Mouse (Mus musculus): ENCODE data around the gene Higd1b.

The Higd1b gene

GRCm38 (mm10) chr11:102838616-102839150 is 3.0 kb downstream of the Higd1b start:
- no peak for DNase-seq

DNA sequence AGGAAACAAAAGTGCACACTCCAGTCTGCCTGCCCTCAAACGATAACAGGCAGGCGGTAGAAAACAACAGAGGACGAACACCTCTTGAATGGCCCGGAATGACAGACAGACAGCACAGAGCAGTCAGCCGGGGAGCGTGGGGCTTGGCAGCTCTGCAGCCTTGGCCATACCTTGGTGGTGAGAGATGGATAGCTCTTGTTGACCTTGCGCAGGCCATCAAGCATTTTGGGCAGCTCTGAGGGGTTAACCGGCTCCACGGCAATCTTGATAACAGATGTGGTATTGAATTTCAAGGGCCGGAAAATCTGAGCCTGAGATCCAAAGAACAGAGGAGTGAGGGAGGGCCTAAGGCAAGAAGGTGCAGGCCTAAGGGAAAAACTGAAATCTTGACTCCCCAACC is 10.3 kb downstream of the Higd1b start:
- DNase-seq: no peak

GRCm38 (mm10) chr11:102851883-102852282 is 16.2 kb downstream of the Higd1b start:
- peak; percentile 45 to 48 for DNase-seq

- DNase-seq: no peak
These were observed 18.1 kb downstream of the Higd1b start for GRCm38 (mm10) chr11:102853760-102854159.

GRCm38 (mm10) chr11:102855941-102856340 is 20.3 kb downstream of the Higd1b start:
- no peak for DNase-seq

DNA sequence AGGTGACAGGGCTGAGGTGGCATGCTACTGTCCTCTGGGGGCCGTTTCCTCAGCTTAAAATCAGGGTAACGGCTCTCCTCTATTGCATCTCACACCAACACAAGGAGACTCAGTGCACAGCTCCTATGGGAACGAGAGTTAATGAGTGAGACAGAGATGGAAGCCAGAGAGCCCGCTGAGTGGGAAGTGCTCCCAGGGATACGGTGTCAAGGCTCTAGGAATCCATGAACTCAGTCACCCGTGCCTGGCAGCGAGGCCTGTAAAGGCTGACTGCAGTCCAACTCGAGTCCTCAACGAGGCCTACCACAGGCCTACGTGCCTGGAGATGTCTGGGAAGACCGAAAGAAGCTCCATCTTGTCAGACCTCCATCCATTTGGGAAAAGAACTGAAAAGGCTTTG is 23.3 kb downstream of the Higd1b start:
- DNase-seq: no peak

DNA sequence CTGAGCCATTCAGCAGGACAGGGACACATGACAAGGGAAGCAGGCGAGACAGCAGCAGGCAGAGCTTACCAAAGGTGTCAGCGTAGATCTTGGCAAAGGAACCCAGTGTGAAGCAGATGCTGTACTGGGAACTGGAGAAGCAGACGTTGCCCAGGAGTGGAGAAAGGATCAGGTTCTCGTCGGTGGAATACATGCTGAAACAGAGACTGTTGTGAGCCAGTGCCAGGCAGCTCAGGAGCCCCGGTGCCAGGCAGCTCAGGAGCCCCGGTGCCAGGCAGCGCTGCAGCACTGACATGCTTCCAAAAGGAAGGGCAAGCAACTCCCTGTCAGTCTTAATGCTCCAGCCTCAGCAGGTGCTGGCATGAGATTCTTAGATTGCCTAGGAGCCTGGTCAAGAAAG is 24.3 kb downstream of the Higd1b start:
- no peak for DNase-seq

DNA sequence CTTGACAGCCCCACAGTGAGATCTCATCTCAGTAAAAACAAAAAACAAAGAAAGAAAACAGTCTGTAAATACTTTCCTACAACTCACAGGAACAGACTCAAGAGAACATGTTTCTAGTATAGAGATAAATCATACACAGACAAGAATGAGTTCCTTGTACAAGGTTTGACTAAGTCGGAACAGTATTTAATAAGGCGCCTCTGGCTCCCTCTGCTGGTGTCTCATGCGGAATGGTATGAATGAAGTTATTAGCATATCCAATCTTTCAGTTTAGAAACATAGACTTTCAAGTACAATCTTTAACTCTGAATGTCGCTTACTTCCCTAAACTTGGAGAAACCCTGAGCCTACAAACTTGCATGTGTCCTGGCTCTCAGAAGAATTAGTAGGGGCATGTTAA is 28.6 kb downstream of the Higd1b start:
- peak; percentile 31 to 45 for DNase-seq

- DNase-seq: no peak
These were observed 39.2 kb downstream of the Higd1b start for GRCm38 (mm10) chr11:102874801-102875334.

- no peak for DNase-seq
These were observed 43.9 kb downstream of the Higd1b start for GRCm38 (mm10) chr11:102879558-102879957.

- DNase-seq: peak; percentile 90 to 92
These were observed 45.1 kb downstream of the Higd1b start, which contains the start of the genes Eftud2 and Ccdc103 for GRCm38 (mm10) chr11:102880585-102881313. Gene Eftud2, minus strand, starts transcription at chr11:102880985. Gene Ccdc103, plus strand, starts transcription at chr11:102881204.

- DNase-seq: no peak
These were observed 45.9 kb downstream of the Higd1b start for GRCm38 (mm10) chr11:102881314-102882198.

- DNase-seq: no peak
These were observed 49.1 kb downstream of the Higd1b start, which contains the start of gene Fam187a for GRCm38 (mm10) chr11:102884616-102885219. Gene Fam187a, plus strand, starts transcription at chr11:102885169.

- no peak for DNase-seq
These were observed 51.8 kb downstream of the Higd1b start for GRCm38 (mm10) chr11:102887433-102887832.

All from thymus, postnatal 36 days (tissue).